Mouse (Mus musculus): ENCODE measurements around the gene Bub1.

- TF ChIP-seq POLR2A (IDR thresholded peaks at IDR 0.05; ENCODE audit: borderline replicate concordance, insufficient read depth, low read length) (no peak), CTCF (IDR thresholded peaks at IDR 0.05; ENCODE audit: borderline replicate concordance, insufficient read depth, low read depth, low read length) (no peak)
These were observed 71.2 kb downstream of the Bub1 start for GRCm38 (mm10) chr2:127760429-127761000.
